Mouse (Mus musculus): ENCODE measurements around the gene Ppm1g.

Ppm1g gene

DNA sequence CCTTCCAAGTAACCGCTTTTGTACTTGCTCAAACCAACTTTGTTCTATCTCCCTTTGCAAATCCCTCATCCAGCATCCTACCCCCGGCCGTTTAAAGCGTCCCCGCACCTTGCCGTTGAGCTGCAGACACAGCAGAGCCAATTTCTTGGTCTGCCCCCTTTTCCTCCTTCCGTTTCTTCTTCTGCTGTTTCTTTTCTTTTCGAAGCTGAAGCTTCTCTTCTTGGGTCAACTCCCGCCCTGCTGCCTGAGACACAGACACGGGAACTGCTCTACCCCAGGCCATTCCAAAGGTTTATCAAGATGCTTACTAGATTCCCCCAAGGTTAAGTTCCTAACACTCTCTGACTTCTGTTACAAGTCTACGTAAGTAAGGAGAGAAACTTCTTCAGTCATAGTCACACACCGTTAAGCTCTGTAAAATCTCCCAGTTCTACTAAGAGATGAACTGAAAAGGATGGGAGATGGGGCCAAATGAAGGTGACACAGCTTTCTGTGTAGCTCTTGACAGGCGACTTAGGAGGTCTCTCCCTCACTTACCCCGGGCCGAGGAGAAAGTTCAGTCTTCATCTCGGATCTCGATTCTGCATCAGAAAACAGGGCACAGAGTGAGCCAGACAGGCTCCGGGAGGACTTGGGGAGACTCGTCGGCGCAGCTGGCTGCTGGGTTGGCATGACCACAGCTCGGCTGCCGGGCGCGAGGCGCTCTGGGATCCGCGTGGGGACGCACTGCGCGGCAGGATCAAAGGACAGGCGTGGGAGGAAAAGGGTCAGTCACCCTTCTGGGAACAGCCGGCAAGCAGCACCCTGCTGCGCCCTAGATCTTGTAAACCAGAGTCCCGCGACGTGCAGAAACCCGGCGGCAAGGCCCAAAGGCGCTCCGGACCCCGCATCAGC lies 28.2 kb downstream of the Ppm1g start:
- in situ Hi-C loops (cut with MboI), result loop anchor here (5.0 kb wide), 1 partner anchor 135 kb away; no protein-coding TSS in a partner anchor

DNA sequence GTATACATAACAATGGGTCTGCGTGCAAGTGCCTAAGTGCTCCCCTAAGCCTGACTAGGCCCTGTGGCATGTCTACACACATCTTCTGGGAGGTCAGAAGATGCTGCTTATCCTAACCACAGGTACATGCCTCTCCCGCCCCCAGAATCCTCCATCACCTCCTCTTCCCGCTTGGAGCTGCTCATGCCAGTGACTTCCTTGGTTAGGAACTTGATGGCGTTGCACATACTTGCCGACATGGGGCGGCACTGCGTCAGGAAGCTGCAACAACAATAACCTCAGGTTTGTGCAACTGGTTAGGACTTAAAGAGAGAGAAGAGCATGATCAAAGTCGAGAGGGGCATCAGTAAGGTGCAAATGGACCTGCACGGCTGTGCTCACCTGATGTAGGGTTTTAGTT lies 30.3 kb downstream of the Ppm1g start:
- in situ Hi-C loops (cut with MboI), result loop anchor here (5.0 kb wide), 1 partner anchor 137 kb away; no protein-coding TSS in a partner anchor

DNA sequence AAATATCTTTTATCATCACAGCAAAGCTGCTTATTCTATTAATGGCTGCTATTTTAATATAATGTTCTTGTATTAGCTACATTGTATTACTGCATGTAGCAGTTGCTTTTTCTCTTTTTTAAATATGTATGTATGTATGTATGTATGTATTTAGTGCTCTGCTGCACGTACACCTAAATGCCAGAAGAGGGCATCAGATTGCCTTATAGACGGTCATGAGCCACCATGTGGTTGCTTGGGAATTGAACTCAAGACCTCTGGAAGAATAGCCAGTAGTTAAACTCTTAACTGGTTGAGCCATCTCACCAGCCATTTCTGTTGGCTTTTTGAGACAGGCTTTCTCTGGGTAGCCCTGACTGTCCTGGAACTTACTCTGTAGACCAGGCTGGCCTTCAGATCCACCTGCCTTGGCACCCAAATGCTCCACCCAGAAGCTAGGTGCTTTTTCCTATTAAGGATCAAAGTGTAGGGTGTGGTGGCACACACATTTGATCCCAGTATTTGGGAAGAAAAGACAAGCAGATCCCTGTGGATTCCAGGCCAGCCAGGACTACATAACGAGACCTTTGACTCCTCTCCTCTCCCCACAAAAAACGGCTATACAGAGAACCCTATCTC lies 32.2 kb downstream of the Ppm1g start:
- in situ Hi-C loops (cut with MboI), result no loop called here

DNA sequence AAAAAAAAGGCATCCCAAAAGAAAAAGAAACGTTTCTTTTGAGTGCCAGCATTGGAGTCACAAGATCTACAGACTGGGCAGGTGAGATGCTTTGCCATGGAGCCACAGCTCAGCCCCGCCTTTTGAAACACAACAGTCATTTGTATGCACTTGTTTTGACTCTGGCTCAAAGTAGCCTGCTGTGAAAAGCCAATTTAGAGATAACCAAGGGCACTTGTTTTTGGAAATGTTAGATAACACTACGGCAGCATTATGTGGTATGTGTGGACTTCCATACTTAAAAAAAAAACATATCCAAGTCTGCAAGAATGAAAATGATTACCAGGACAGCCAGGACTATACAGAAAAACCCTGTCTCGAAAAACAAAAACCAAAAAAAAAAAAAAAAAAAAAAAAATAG lies 36.8 kb downstream of the Ppm1g start:
- in situ Hi-C loops (cut with MboI), result no loop called here

DNA sequence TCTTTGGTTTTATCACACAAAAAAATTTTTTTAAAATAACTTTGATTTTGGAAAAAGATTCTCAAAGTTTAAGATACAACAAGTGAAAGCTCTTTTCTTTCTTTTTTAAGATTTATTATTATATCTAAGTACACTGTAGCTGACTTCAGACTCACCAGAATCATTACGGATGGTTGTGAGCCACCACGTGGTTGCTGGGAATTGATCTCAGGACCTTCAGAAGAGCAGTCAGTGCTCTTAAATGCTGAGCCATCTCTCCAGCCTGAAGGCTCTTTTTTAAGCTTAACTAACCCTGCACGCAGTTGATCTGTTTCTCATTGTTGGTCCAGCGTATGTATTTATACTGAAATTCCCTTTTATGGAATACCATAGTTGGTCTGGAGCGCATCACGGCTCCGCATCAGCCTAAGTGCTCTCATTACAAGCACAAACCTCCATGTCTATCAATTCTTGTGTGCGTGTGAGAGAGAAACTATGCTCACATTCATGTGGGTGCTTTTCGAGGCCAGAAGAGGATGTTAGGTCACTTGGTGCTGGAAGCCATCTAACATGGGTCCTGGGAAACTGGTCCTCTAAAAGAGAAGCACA lies 39.2 kb downstream of the Ppm1g start:
- in situ Hi-C loops (cut with MboI), result no loop called here

DNA sequence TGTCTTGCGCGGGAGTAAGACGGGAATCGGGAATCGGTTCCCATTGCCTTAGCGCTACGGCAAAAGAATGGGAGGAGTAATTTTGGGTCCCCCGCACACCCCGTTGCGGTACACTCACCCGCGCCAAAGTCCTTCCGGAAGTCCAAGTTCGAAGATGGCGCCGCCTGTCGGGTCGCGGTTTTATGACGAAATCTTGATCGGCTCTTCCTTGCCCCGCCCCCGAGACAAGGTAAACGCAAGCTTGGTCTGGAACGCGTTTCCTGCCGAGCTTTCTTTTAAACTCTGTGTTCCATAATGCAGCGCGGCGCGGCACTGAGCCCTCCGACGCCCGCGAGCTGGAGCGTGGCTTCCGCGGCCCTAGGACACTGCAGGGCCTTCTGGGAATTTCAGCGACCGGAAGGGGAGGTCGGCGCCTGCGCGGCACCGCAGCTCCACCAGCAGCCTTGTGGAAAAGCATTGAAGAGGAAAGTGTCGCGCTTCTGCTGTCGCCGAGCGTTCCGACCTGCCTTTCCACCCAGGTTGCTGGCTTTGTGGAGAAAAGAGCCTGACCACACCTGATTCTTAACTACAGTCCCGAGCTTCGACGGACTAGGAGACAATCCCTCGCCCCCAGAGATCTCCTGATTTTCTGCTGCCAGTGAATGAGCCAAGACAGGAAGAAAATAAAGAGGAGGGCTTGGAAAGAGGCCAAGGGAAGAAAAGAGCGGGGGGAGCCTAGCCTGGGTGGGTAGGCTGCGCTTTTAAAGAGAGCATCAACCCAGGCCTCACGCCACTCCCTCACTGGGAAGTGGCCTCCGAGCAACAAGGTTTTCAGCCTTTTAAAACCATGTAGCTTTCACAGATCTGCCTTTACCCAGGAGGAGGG lies 40.5 kb downstream of the Ppm1g start, which contains the start of the genes Gm29609 and Gtf3c2:
Gene Gm29609 (minus strand): TSS at position 146 of the 865 bp plus-strand sequence.
Gene Gtf3c2 (minus strand): TSS at position 379 of the 865 bp plus-strand sequence.
- in situ Hi-C loops (cut with MboI), result no loop called here

DNA sequence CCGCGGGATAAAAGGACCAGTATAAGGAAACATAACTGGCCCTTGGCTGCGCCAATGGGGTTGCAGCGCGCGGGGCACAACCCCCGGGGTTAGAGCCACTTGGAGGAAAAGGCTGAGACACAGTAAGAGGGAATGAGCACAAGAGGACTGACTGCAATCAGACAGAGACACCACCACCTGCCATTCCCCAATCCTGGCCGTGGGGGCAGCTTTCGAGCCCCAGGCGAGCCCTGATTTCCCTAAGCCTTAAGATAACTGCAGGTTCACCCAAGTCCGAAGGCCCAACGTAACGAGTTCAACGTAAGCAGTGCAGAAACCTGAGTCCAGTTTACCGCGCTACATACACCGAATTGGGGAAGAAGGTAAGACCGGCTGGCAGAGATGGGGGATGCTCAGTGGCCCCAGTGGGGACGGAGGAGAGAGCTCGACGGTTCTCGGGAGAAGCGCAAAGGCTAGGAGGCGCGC lies 41.2 kb downstream of the Ppm1g start:
- in situ Hi-C loops (cut with MboI), result no loop called here

DNA sequence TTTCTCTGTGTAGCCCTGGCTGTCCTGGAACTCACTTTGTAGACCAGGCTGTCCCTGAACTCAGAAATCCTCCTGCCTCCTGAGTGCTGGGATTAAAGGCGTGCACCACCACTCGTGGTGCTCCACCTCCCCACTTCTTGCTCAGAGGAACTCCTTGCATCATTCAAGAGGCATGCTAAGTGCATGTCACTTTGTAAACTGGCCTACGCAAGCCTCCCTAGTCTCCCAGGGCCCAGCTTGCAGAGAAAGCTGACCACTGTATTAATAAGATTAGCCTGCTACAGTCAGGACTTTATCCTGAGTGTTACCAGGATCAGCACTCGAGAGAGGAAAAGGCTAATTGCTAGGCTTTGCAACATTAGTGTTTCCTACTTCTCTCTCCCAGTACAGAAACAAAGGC lies 51.9 kb downstream of the Ppm1g start:
- in situ Hi-C loops (cut with MboI), result no loop called here

DNA sequence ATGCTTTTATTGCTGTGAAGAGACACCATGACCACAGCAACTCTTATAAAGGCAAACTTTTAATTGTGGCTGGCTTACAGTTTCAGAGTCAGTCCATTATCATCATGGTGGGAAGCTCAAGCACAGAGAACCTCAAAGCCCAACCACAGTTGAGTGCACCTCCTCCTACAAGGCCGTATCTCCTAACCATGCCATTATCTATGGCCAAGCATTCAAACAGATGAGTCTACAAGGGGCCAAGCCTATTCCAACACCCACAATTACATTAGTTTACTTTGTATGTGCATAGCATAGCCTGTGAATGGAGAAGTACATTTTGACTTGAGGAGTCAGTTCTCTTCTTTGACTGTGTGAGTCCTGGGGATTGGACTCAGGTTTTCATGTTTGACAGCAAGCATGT lies 55.6 kb downstream of the Ppm1g start:
- in situ Hi-C loops (cut with MboI), result no loop called here

DNA sequence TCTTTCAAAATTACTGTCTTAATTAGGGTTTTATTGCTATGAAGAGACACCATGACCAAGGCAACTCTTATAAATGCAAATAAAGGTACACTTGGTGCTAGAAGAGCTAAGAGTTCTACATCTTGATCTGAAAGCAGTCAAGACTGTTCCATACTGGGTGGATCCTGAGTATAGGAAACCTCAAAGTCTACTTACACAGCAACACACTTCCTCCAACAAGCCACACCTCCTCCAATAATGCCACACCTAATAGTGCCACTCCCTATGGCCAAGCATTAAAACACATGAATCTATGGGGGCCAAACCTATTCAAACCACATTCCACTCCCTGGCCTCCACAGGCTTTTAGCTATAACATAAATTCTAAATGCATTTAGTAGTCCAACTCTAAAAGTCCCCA lies 58.0 kb downstream of the Ppm1g start:
- in situ Hi-C loops (cut with MboI), result no loop called here

DNA sequence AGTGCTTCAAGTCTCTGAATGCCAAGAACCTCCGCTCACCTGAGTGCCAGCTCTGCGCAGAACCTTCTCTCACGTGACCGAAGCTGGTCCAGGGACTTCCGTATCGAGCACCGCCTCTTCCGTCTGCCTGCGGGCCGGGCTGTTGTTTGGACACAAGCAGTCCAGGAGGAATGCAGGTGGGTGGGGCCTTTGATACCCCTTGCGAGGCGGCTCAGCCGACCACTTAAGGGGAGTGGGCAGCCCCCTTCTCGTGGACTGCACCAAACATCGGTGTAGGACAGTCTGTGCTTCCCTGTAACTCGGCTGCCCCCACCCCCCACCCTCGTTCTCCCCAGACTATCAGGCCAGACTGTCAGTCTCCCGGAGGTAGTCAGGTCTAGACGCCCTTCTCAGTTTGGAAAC lies 66.3 kb downstream of the Ppm1g start, which contains the start of gene Mpv17:
Gene Mpv17 (minus strand): TSS at position 100 of the 402 bp plus-strand sequence.
- in situ Hi-C loops (cut with MboI), result no loop called here

DNA sequence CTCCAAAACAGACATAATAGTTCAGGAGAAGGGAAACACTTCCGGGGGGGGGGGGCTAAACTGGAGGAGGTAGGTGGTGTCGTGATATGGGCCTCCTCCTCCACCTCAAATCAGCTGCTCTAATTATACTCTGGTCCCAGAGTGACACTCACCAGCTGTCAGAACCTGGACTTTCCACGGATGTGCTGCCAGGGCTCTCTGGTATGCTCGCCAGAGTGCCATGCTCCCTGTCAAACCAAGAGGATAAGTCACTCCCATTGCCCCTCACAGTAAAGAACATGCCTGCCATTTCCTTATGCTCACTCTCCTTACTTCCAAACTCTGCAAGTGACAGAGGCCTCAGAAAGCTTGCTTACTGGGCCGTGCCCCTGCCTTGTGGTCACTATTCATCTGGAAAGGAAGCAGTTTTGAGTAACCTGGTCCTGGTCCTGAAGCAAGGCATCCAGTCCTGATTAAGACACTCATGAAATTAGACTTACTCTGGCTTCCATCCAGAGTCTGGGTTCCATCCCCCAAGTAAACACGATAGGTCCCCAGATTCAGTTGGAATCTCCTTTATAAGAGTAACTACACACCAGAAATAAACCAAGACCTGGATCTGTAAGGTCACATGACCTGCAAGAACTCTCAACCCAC lies 66.9 kb downstream of the Ppm1g start:
- in situ Hi-C loops (cut with MboI), result no loop called here
